Mouse (Mus musculus) kidney, embryonic 14.5 days (tissue): ENCODE results near the gene Hes2. TPM values are rescaled to one million over a fixed set of nuclear protein-coding genes. Genes with fewer than 3 reads are reported as not detected.

ENCODE experiments used
- ATAC-seq: fragments of 200-750 bp; cut with Nextera tagmentation; 2 replicates; pipeline ENCODE4 v1.8.0; 2017; ENCODE audit warnings: moderate number of reproducible peaks, mild to moderate bottlenecking, moderate TSS enrichment, moderate library complexity; ENCODE audit not compliant: low FRiP score, low TSS enrichment
- H3K27ac ChIP-seq: fragments of 300-500 bp; sonication (generic); 2 replicates; pipeline ENCODE4 v1.5.1; 2014; ENCODE audit warnings: low read depth, mild to moderate bottlenecking, low read length, moderate library complexity, mixed read lengths
- H3K27me3 ChIP-seq: fragments of 300-500 bp; sonication (generic); 2 replicates; pipeline ENCODE4 v1.6.1; 2014; ENCODE audit warnings: mild to moderate bottlenecking, low read length; ENCODE audit not compliant: control insufficient read depth, insufficient read depth
- H3K36me3 ChIP-seq: fragments of 300-500 bp; sonication (generic); 2 replicates; pipeline ENCODE4 v1.6.1; 2014; ENCODE audit warnings: low read length, mixed read lengths; ENCODE audit not compliant: control insufficient read depth, insufficient read depth
- H3K4me1 ChIP-seq: fragments of 300-500 bp; sonication (generic); 2 replicates; pipeline ENCODE4 v1.6.1; 2014; ENCODE audit warnings: low read length, mixed read lengths; ENCODE audit not compliant: control insufficient read depth, insufficient read depth
- H3K4me2 ChIP-seq: fragments of 300-500 bp; sonication (generic); replicated peaks from 2 replicates; pipeline ENCODE4 v1.6.1; 2014; ENCODE audit warnings: low read depth, mild to moderate bottlenecking, low read length
- H3K4me3 ChIP-seq: fragments of 300-500 bp; sonication (generic); 2 replicates; pipeline ENCODE4 v1.5.1; 2014; ENCODE audit warnings: mild to moderate bottlenecking, low read length
- H3K9ac ChIP-seq: fragments of 300-500 bp; sonication (generic); 2 replicates; pipeline ENCODE4 v1.6.1; 2014; ENCODE audit warnings: low read depth, mild to moderate bottlenecking, low read length, moderate library complexity
- H3K9me3 ChIP-seq: fragments of 300-500 bp; sonication (generic); 2 replicates; pipeline ENCODE4 v1.6.1; 2016; ENCODE audit warnings: low read length; ENCODE audit not compliant: control insufficient read depth
- WGBS: fragments of 180-500 bp; shearing (Covaris S2); extraction: QIAGEN DNeasy Blood & Tissue Kit; methylation state at CpG from one replicate; pipeline ENCODE4 v1.1.7; 2014; 5-methylcytosine and 5-hydroxymethylcytosine counted together
- polyA plus RNA-seq: library from polyadenylated mRNA; unstranded; fragments of >200 nt; fragmentation: Nextera tagmentation; extraction: Ambion mirVana; gene quantifications from 2 replicates; pipeline ENCODE4 v1.2.1, GENCODE M21; 2014

The Hes2 gene
- polyA plus RNA-seq, 1 experiment from 2014 or later = not detected

DNA sequence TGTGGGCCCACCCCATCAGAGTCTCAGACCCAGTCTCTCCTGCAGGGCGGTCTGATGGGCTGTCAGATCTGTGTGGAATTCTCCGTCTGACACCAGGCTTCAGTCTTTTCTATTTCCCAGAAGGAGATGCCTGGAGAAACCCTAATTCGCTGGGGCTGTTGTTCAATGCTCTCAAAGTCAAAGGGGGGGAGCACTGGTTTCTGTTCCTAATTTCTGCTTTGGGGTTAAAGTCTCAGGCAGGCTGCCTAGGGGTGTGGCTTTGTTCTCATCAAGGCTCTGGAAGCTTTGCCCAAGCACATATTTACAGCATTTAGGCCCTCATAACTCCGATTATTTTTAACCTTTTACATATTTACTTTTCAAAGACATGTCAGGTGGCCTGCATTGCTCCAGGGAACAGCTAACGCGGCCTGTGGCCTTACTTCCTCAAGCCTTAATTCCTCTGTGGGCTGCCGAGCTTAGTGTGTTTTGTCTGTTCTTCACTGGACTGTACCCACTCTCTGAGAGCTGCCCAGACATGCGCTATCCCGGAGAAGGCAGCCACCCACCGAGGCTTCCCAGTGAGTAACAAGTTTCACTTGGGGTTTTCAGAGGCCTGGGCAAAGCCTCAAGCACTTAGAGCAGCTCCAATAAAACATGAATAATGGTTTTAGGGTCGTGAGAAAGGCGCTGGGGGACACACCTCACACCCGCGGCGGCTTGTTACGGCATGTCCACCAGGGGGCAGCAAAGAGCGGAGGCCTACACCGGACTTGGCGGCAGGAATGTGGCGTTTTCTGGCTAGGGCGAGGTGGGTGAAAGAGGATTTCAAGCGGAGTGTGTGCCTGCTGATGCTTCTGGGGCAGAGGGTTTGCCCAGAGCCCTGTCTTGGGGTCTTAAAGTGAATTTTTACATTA, 6.6 kb downstream of the Hes2 start:
- no peak overlapping the region for H3K4me3 ChIP-seq
- 21% methylated on average over 22 of the region's 22 CpGs for WGBS
- peak; percentile 44 for ATAC-seq
- H3K27me3 ChIP-seq = peaks cover 21% of the 10 kb centered on the region
- H3K9me3 ChIP-seq = no peaks in the 10 kb centered on the region
- no peaks in the 10 kb centered on the region for H3K36me3 ChIP-seq
- H3K27ac ChIP-seq = no peak overlapping the region
- H3K4me1 ChIP-seq = no peaks in the 10 kb centered on the region
- no peak overlapping the region for H3K9ac ChIP-seq
- no peak overlapping the region for H3K4me2 ChIP-seq

DNA sequence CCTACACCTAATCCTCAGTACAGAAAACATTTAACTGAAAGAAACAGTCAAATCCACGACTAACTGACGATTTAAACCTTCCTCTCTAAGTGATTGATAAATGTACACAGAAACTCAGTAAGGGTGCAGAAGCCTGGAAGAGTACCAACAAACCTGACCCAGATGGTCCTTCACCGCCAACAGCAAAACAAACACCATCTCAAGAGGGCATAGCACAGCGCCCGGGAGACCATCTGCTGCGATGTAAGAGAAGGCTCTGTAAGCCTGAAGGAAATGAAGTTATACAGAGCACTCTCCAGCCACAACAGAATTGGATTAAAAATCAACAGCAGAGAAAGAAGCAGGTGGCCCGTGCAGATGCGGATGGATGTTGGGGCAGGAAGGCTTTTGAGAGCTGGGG, 9.4 kb downstream of the Hes2 start:
- H3K4me3 ChIP-seq = no peak overlapping the region
- no peak overlapping the region for H3K27ac ChIP-seq
- H3K4me2 ChIP-seq = no peak overlapping the region
- no peak overlapping the region for H3K9ac ChIP-seq
- WGBS = 70% methylated on average over 8 of the region's 8 CpGs
- 0 out of 2 replicates have a peak, but pooled peaks cover 3% of the 10 kb centered on the region for H3K27me3 ChIP-seq
- no peak for ATAC-seq
- 0 out of 2 replicates have a peak, but pooled peaks cover 2% of the 10 kb centered on the region for H3K9me3 ChIP-seq
- no peaks in the 10 kb centered on the region for H3K36me3 ChIP-seq
- H3K4me1 ChIP-seq = no peaks in the 10 kb centered on the region

DNA sequence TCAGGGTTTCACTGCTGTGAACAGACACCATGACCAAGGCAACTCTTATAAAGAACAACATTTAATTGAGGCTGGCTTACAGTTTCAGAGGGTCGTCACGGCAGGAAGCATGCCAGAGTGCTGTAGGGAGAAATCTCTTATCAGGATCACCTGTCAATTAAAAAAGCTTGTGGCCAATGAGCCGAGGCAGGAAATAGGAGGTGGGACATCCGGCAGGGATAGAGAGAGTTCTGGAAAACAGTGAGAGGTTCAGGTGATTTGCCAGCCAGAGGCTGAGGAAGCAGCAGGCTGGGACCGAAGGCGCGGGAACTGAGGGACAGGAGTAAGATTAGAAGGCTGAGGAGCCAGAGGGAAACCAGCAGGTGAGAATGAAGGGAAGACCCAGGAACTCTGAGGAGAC, 10.4 kb downstream of the Hes2 start:
- H3K27ac ChIP-seq = no peak overlapping the region
- H3K4me1 ChIP-seq = no peaks in the 10 kb centered on the region
- ATAC-seq = no peak
- H3K9me3 ChIP-seq = 0 out of 2 replicates have a peak, but pooled peaks cover 2% of the 10 kb centered on the region
- H3K4me2 ChIP-seq = no peak overlapping the region
- 0 out of 2 replicates have a peak, but pooled peaks cover 3% of the 10 kb centered on the region for H3K27me3 ChIP-seq
- no peak overlapping the region for H3K9ac ChIP-seq
- no peaks in the 10 kb centered on the region for H3K36me3 ChIP-seq
- H3K4me3 ChIP-seq = no peak overlapping the region
- 71% methylated on average over 7 of the region's 7 CpGs for WGBS

DNA sequence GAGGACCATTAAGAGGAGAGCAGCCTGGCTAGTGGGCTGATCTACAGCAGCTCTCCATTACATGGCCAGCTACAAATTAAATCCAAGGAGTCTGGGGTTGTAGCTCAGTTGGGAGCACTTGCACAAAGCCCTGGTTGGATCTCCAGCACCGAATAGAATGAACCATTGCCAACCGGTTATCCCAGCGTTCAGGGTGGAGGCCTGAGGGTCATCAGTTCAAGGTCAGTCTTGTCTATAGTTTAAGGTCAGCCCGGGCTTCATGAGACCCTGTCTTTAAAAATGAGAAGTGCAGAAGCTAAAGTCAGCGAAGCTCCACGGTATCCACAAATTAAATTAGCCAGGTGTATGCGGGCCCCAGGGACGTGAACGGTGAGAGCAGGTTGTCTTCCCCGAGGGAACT, 11.6 kb downstream of the Hes2 start:
- H3K36me3 ChIP-seq = no peaks in the 10 kb centered on the region
- WGBS = 86% methylated on average over 10 of the region's 10 CpGs
- no peak for ATAC-seq
- 0 out of 2 replicates have a peak, but pooled peaks cover 3% of the 10 kb centered on the region for H3K27me3 ChIP-seq
- no peak overlapping the region for H3K27ac ChIP-seq
- H3K9me3 ChIP-seq = 0 out of 2 replicates have a peak, but pooled peaks cover 2% of the 10 kb centered on the region
- H3K4me3 ChIP-seq = no peak overlapping the region
- H3K4me1 ChIP-seq = no peaks in the 10 kb centered on the region
- H3K4me2 ChIP-seq = no peak overlapping the region
- no peak overlapping the region for H3K9ac ChIP-seq

DNA sequence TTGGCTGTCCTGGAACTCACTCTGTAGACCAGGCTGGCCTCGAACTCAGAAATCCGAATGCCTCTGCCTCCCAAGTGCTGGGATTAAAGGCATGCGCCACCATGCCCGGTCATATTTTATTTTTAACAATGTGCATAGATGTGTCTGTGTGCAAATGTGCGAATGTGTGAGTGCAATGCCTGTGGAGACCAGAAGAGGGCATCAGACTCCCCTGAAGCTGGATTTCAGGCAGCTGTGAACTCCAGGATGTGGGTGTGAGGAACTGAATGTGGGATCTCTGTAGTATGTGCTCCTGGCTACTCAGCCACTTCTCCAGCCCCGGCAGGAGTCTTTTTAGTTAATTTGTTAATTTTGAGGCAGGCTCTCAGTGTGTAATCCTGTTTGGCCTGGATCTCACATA, 12.9 kb downstream of the Hes2 start:
- Histone ChIP-seq H3K27me3 (0 out of 2 replicates have a peak, but pooled peaks cover 3% of the 10 kb centered on the region), H3K9me3 (0 out of 2 replicates have a peak, but pooled peaks cover 2% of the 10 kb centered on the region), H3K4me2 (no peak overlapping the region), H3K4me3 (no peak overlapping the region), H3K27ac (no peak overlapping the region), H3K36me3 (no peaks in the 10 kb centered on the region), H3K9ac (no peak overlapping the region), H3K4me1 (no peaks in the 10 kb centered on the region)
- ATAC-seq = no peak
- WGBS = 89% methylated on average over 6 of the region's 6 CpGs

DNA sequence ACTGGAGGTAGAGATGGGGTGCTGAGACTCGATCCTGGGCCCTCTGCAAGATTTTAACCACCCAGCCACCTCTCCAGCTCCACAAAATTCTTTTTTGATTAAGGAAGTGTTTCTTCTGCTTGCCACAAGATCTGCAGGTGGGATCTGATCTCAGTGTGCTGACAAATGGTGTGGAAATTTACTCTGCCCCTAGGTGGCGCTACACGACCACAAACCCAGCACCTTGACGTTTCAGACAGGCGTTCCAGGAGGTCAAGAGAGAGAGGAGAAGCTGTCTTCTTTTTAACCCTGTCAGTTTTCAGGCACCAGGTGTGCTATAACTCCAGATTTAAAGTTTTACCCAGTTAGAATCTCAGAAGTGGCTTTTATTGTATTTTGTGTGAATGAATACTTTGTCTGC, 14.4 kb downstream of the Hes2 start:
- 1% methylated on average over 5 of the region's 5 CpGs for WGBS
- no peak overlapping the region for H3K4me3 ChIP-seq
- H3K9ac ChIP-seq = no peak overlapping the region
- ATAC-seq = no peak
- H3K36me3 ChIP-seq = no peaks in the 10 kb centered on the region
- H3K27ac ChIP-seq = no peak overlapping the region
- H3K4me1 ChIP-seq = no peaks in the 10 kb centered on the region; the same call in 1 of the 2 replicates
- H3K9me3 ChIP-seq = 0 out of 2 replicates have a peak, but pooled peaks cover 2% of the 10 kb centered on the region
- 0 out of 2 replicates have a peak, but pooled peaks cover 3% of the 10 kb centered on the region for H3K27me3 ChIP-seq
- H3K4me2 ChIP-seq = no peak overlapping the region

DNA sequence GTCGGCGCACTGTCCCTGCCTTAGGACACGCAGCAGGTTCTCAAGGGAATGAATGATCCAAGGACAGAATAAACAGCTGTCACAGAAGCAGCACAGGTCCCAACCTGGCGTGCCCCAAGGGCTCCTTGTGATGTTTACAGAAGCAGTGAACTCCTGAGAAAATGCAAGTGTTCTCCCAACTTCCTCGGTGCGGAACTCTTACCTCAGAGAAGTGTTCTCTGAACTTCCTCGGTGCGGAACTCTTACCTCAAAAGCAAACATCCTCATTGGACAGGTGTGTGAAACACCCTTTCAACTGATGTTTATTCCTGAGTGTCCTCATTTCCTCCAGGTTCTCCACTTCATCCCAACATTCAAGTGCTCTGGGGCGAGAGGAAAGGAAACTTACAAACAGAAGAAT, 15.3 kb downstream of the Hes2 start:
- peaks cover 6% of the 10 kb centered on the region; the same call in 1 of the 2 replicates for H3K4me1 ChIP-seq
- H3K27ac ChIP-seq = no peak overlapping the region
- 0 out of 2 replicates have a peak, but pooled peaks cover 2% of the 10 kb centered on the region for H3K9me3 ChIP-seq
- no peak overlapping the region for H3K9ac ChIP-seq
- no peak overlapping the region for H3K4me3 ChIP-seq
- H3K27me3 ChIP-seq = peaks cover 4% of the 10 kb centered on the region; the same call in 1 of the 2 replicates
- WGBS = 82% methylated on average over 9 of the region's 9 CpGs
- H3K4me2 ChIP-seq = no peak overlapping the region
- no peak for ATAC-seq
- H3K36me3 ChIP-seq = no peaks in the 10 kb centered on the region

DNA sequence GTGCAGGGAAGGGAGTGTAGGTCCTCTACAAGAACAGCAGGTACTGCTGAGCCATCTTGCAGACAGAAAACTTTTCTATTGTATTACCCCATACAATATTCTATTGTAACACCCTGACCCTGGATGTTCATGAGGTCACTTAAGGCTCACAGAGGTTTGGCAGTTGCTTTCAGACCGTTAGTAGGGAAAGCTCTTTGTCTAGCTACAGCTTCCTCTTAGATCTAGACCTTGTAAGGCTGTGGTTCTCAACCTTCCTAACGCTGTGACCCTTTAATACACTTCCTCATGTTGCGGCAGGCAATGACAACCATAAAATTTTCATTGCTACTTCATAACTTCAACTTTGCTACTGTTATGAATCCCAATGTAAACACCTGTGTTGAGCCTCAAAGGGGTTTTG, 18.0 kb downstream of the Hes2 start:
- Histone ChIP-seq H3K4me3 (no peak overlapping the region), H3K4me1 (peaks cover 11% of the 10 kb centered on the region; the same call in 1 of the 2 replicates), H3K27ac (no peak overlapping the region), H3K4me2 (no peak overlapping the region), H3K36me3 (no peaks in the 10 kb centered on the region), H3K27me3 (peaks cover 5% of the 10 kb centered on the region), H3K9me3 (0 out of 2 replicates have a peak, but pooled peaks cover under 1% of the 10 kb centered on the region), H3K9ac (no peak overlapping the region)
- no peak for ATAC-seq
- WGBS = 76% methylated on average over 3 of the region's 3 CpGs

DNA sequence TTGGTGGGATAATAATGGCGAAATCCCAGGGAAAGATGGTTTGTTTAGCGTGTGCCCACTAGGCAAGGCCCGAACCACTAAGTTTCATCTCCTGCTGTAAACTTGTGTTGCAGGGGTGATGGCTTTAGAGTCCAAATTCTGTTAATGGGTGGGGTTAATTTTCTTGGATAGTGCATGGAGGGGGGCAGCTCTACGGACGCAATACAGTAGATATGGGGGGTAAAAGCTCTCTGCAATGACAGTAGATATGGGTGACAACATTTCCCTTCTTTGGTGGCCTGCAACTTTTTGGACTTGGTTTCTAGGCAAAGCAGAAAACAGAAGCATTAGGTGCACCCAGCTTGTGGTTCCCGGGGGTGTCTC, 18.5 kb downstream of the Hes2 start:
- no peak for ATAC-seq
- Histone ChIP-seq H3K4me1 (peaks cover 11% of the 10 kb centered on the region; the same call in 1 of the 2 replicates), H3K27me3 (peaks cover 5% of the 10 kb centered on the region), H3K9me3 (no peaks in the 10 kb centered on the region), H3K4me2 (peak overlapping the region; percentile 96), H3K9ac (peak overlapping the region; percentile 76), H3K36me3 (no peaks in the 10 kb centered on the region), H3K4me3 (peak overlapping the region; percentile 76), H3K27ac (0 out of 2 replicates have a peak overlapping the region, but pooled peaks have one; percentile 7)
- WGBS = 72% methylated on average over 6 of the region's 6 CpGs
